Mouse (Mus musculus): ENCODE measurements around the gene Izumo4.

GRCm38 (mm10) chr10:80674161-80674711, 27.7 kb upstream of the Izumo4 start:
- no peak for TF ChIP-seq POLR2A (IDR thresholded peaks at IDR 0.05; ENCODE audit: borderline replicate concordance, low read depth, low read length)
- no peak for TF ChIP-seq CTCF (IDR thresholded peaks at IDR 0.05; ENCODE audit: low read depth, low read length)

Measured in bone marrow macrophage, adult 2 months (primary cell).